Mouse (Mus musculus): ENCODE data around the gene Ecd. TPM values are rescaled to one million over a fixed set of nuclear protein-coding genes. Genes with fewer than 3 reads are reported as not detected.

The Ecd gene
- 61.4 and 72.5 TPM in 2 replicates for total RNA-seq (2012; rRNA removed)
- total RNA-seq (2014; rRNA removed): 105 TPM in 2 replicates
- polyA plus RNA-seq (2012; ENCODE audit: insufficient read length, low read depth): 98.3 and 112 TPM in 2 replicates

DNA sequence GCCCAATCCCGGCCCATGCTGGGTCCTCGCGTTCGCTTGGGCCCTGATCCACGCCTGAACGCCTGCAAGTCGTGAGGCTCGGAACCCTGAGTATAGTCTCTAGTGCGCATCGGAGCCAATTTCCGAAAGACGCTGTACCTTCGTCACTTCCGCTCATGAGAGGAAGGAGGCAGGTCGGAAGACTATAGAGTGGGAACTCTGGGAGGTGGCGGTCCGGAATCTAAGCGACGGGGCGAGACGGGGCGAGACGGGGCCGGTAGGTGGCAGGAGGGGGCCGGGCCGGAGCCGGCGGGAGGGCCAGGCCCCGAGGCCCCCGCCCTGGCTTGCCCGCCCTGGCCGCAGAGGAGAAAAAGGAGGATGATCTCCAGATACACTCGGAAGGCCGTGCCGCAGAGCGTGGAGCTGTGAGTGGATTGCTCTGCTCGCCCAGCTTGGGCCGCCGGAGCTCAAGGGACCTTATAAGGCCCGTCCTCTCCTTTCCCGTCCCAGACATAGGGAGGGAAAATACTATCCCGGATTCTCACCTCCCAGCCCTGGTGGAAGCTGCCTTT, at the start of gene Ecd, which contains the start of gene Fam149b:
Gene Ecd, minus strand, starts transcription at position 131 of the 551 bp plus-strand sequence.
Gene Fam149b, plus strand, starts transcription at position 172 of the 551 bp plus-strand sequence.
- H3K27me3 ChIP-seq (replicated peaks): no peaks in the 10 kb centered on the region
- TF ChIP-seq NRF1 (IDR thresholded peaks at IDR 0.05; ENCODE audit: low read depth, low read length) (peak; percentile 48; the same call in 1 of the 2 replicates), POLR2A (IDR thresholded peaks at IDR 0.05; ENCODE audit: low read depth, low read length) (peak; percentile 91), POLR2AphosphoS2 (IDR thresholded peaks at IDR 0.05; ENCODE audit: low read depth, low read length) (peak; percentile 72; the same call in 1 of the 2 replicates), ZC3H11A (IDR thresholded peaks at IDR 0.05; ENCODE audit: low read depth, low read length) (no peak), PAX5 (IDR thresholded peaks at IDR 0.05; ENCODE audit: low read length) (no peak), EP300 (IDR thresholded peaks at IDR 0.05; ENCODE audit: low read length) (no peak), JUND (conservative IDR thresholded peaks at IDR 0.05; ENCODE audit: low read depth, low read length) (no peak), SIN3A (IDR thresholded peaks at IDR 0.05; ENCODE audit: low read length) (peak; percentile 95), IRF4 (IDR thresholded peaks at IDR 0.05; ENCODE audit: low read depth, low read length) (peak; percentile 80), JUN (IDR thresholded peaks at IDR 0.05; ENCODE audit: insufficient read depth, low read depth, low read length) (no peak), MAFK (IDR thresholded peaks at IDR 0.05; ENCODE audit: insufficient replicate concordance, low read length) (no peak), TCF12 (IDR thresholded peaks at IDR 0.05; ENCODE audit: low read depth, low read length) (peak; percentile 96), CHD1 (IDR thresholded peaks at IDR 0.05; ENCODE audit: low read depth, low read length) (no peak), ETS1 (conservative IDR thresholded peaks at IDR 0.05; ENCODE audit: low read depth, low read length) (no peak), MXI1 (IDR thresholded peaks at IDR 0.05; ENCODE audit: low read depth, low read length) (peak; percentile 93), UBTF (IDR thresholded peaks at IDR 0.05; ENCODE audit: low read depth, low read length) (peak; percentile 93), E2F4 (IDR thresholded peaks at IDR 0.05; ENCODE audit: insufficient replicate concordance, low read depth, low read length) (no peak), HCFC1 (IDR thresholded peaks at IDR 0.05; ENCODE audit: low read depth, low read length) (peak; percentile 95), ZMIZ1 (IDR thresholded peaks at IDR 0.05; ENCODE audit: low read depth, low read length) (0 out of 2 replicates have a peak, but pooled peaks have one; percentile 51), ZNF384 (IDR thresholded peaks at IDR 0.05; ENCODE audit: low read depth, low read length) (no peak), TBP (conservative IDR thresholded peaks at IDR 0.05; ENCODE audit: low read depth, low read length) (peak; percentile 90), ZKSCAN1 (IDR thresholded peaks at IDR 0.05; ENCODE audit: borderline replicate concordance, low read depth, low read length) (no peak), MEF2A (IDR thresholded peaks at IDR 0.05; ENCODE audit: borderline replicate concordance, low read depth, low read length) (peak; percentile 77), CHD2 (IDR thresholded peaks at IDR 0.05; ENCODE audit: low read length) (no peak), USF1 (IDR thresholded peaks at IDR 0.05; ENCODE audit: low read depth, low read length) (no peak), GABPA (IDR thresholded peaks at IDR 0.05; ENCODE audit: insufficient replicate concordance, low read depth, low read length) (peak; percentile 25; the same call in 1 of the 2 replicates), MAX (IDR thresholded peaks at IDR 0.05; ENCODE audit: low read length) (peak; percentile 80; the same call in 1 of the 2 replicates), RCOR1 (conservative IDR thresholded peaks at IDR 0.05; ENCODE audit: low read depth, low read length) (no peak), RAD21 (IDR thresholded peaks at IDR 0.05; ENCODE audit: low read depth, low read length) (peak; percentile 60), ELF1 (IDR thresholded peaks at IDR 0.05; ENCODE audit: low read depth, low read length) (peak; percentile 82), CTCF (conservative IDR thresholded peaks at IDR 0.05 in 1 of 2, IDR thresholded peaks at IDR 0.05 in 1 of 2; ENCODE audit: low read depth in 2 of 2, low read length in 2 of 2) (peak in 1 of 2 experiments; percentile 81; a peak in 2 of 4 replicates), SMC3 (IDR thresholded peaks at IDR 0.05; ENCODE audit: low read depth, low read length) (peak; percentile 56), NELFE (IDR thresholded peaks at IDR 0.05; ENCODE audit: low read depth, low read length) (peak; percentile 81), USF2 (conservative IDR thresholded peaks at IDR 0.05; ENCODE audit: low read depth, low read length) (no peak), KAT2A (IDR thresholded peaks at IDR 0.05; ENCODE audit: insufficient replicate concordance, low read length) (peak; percentile 92; the same call in 1 of the 2 replicates), BHLHE40 (IDR thresholded peaks at IDR 0.05; ENCODE audit: low read depth, low read length) (no peak), MYC (IDR thresholded peaks at IDR 0.05; ENCODE audit: low read depth, low read length) (peak; percentile 91), MAZ (IDR thresholded peaks at IDR 0.05; ENCODE audit: low read depth, low read length) (peak; percentile 80; the same call in 1 of the 2 replicates)
- DNase-seq (ENCODE audit: extremely low read depth): peak; percentile 97
- no peaks in the 10 kb centered on the region for H3K9me3 ChIP-seq (replicated peaks; ENCODE audit: low read length)
- H3K27ac ChIP-seq (ENCODE audit: insufficient read depth, low read depth): peak within 1 kb of the TSS; percentile 63
- H3K79me2 ChIP-seq (replicated peaks; ENCODE audit: control insufficient read depth, extremely low read depth, insufficient read depth, poor library complexity, severe bottlenecking): peaks cover 31% of the 10 kb centered on the region
- peak within 1 kb of the TSS; percentile 81 to 90 (median 88) for H3K4me3 ChIP-seq (replicated peaks in 1 of 3; ENCODE audit: low read depth in 2 of 3, low read length in 2 of 3, poor library complexity in 1 of 3)
- peaks cover 8 to 32% of the 10 kb centered on the region in 2 experiments; a peak in 3 of 4 replicates for H3K4me1 ChIP-seq (ENCODE audit: control insufficient read depth in 1 of 2, insufficient read depth in 2 of 2)
- peak within 1 kb of the TSS; percentile 95 for H3K4me2 ChIP-seq (ENCODE audit: insufficient read depth, low read depth, poor library complexity, severe bottlenecking)
- in situ Hi-C loops (cut with MboI; ENCODE audit: low pct_ligation_motif_present, low pct_unique_long_range_greater_than_20kb, low sequenced_read_pairs) (loop anchor here (5.0 kb wide), 2 partner anchors 39 to 84 kb away; partner anchors contain the start of gene Dnajc9), dilution Hi-C loops (cut with MboI; ENCODE audit: extremely low pct_ligation_motif_present, extremely low pct_unique_long_range_greater_than_20kb, low sequenced_read_pairs) (no loop called here)
- H3K9ac ChIP-seq (ENCODE audit: insufficient read depth, low read depth): peak within 1 kb of the TSS; percentile 97
- H3K36me3 ChIP-seq (replicated peaks in 1 of 2; ENCODE audit: control insufficient read depth in 1 of 2, insufficient read depth in 1 of 2, low read length in 1 of 2): peaks cover 16 to 49% of the 10 kb centered on the region in 2 experiments

Data from CH12.LX (cell line).